Mouse (Mus musculus): ENCODE data around the gene Hsh2d.

- TF ChIP-seq CTCF (IDR thresholded peaks at IDR 0.05; ENCODE audit: low read depth, low read length) = no peak
- TF ChIP-seq TAL1 (conservative IDR thresholded peaks at IDR 0.05; ENCODE audit: low read depth, low read length) = no peak
- no peak for TF ChIP-seq GATA1 (IDR thresholded peaks at IDR 0.05; ENCODE audit: borderline replicate concordance, low read length)
- TF ChIP-seq POLR2AphosphoS5 (IDR thresholded peaks at IDR 0.05; ENCODE audit: insufficient replicate concordance, low read depth, low read length) = no peak
- TF ChIP-seq GATA2 (IDR thresholded peaks at IDR 0.05; ENCODE audit: borderline replicate concordance, low read depth, low read length) = no peak
These were observed 24.1 kb downstream of the Hsh2d start, which contains the start of gene Gm11034 for GRCm38 (mm10) chr8:72213536-72213935.

All from G1E (cell line).